Mouse (Mus musculus) kidney, postnatal 0 days (tissue): ENCODE results near the gene BC049715. TPM values are rescaled to one million over a fixed set of nuclear protein-coding genes. Genes with fewer than 3 reads are reported as not detected.

Source experiments
- ATAC-seq: fragments of 200-750 bp; cut with Nextera tagmentation; replicated peaks from 2 replicates; pipeline ENCODE4 v1.8.0; 2017; ENCODE audit warnings: low read depth, moderate number of reproducible peaks, moderate TSS enrichment, moderate library complexity; ENCODE audit not compliant: low FRiP score
- DNase-seq: peaks from one replicate; pipeline ENCODE4 v3.0.0-alpha.2; 2016; ENCODE audit warnings: low spot score
- H3K27ac ChIP-seq: fragments of 300-500 bp; sonication (generic); 2 replicates; pipeline ENCODE4 v1.5.1; 2014; ENCODE audit warnings: mild to moderate bottlenecking
- H3K27me3 ChIP-seq: fragments of 300-500 bp; sonication (generic); 2 replicates; pipeline ENCODE4 v1.6.1; 2014; ENCODE audit warnings: low read length, mixed read lengths; ENCODE audit not compliant: insufficient read depth
- H3K36me3 ChIP-seq: fragments of 300-500 bp; sonication (generic); 2 replicates; pipeline ENCODE4 v1.6.1; 2014; ENCODE audit warnings: low read length, mixed read lengths; ENCODE audit not compliant: insufficient read depth
- H3K4me1 ChIP-seq: fragments of 300-500 bp; sonication (generic); replicated peaks from 2 replicates; pipeline ENCODE4 v1.6.1; 2014; ENCODE audit warnings: antibody characterized with exemption, low read length, mixed read lengths; ENCODE audit not compliant: insufficient read depth
- H3K4me2 ChIP-seq: fragments of 300-500 bp; sonication (generic); 2 replicates; pipeline ENCODE4 v1.6.1; 2014; ENCODE audit warnings: mild to moderate bottlenecking, low read length, moderate library complexity, mixed read lengths
- H3K4me3 ChIP-seq: fragments of 300-500 bp; sonication (generic); replicated peaks from 2 replicates; pipeline ENCODE4 v1.5.1; 2014; ENCODE audit warnings: low read depth, low read length
- H3K9ac ChIP-seq: fragments of 300-500 bp; sonication (generic); 2 replicates; pipeline ENCODE4 v1.6.1; 2014; ENCODE audit warnings: low read depth, low read length
- H3K9me3 ChIP-seq: fragments of 300-500 bp; sonication (generic); replicated peaks from 2 replicates; pipeline ENCODE4 v1.6.1; 2016; ENCODE audit warnings: low read length, inconsistent platforms, mixed read lengths
- CTCF ChIP-seq: IDR thresholded peaks from 2 replicates; pipeline ENCODE4 v1.5.1; 2016; ENCODE audit warnings: antibody characterized with exemption, low read depth, mild to moderate bottlenecking, moderate library complexity
- WGBS: fragments of 180-500 bp; shearing (Covaris S2); extraction: QIAGEN DNeasy Blood & Tissue Kit; methylation state at CpG from one replicate; pipeline ENCODE4 v1.1.7; 2014; 5-methylcytosine and 5-hydroxymethylcytosine counted together
- polyA plus RNA-seq: library from polyadenylated mRNA; unstranded; fragments of >200 nt; fragmentation: Nextera tagmentation; extraction: Ambion mirVana; gene quantifications from 2 replicates; pipeline ENCODE4 v1.2.1, GENCODE M21; 2015

BC049715 gene
- polyA plus RNA-seq, 1 experiment from 2014 or later: 2.1 TPM

- Histone ChIP-seq H3K9me3 (no peaks in the 10 kb centered on the region), H3K4me1 (peaks cover 15% of the 10 kb centered on the region; the same call in 1 of the 2 replicates), H3K27me3 (no peaks in the 10 kb centered on the region), H3K4me3 (peak within 1 kb of the TSS; percentile 9; the same call in 1 of the 2 replicates), H3K27ac (peak within 1 kb of the TSS; percentile 83), H3K4me2 (peak within 1 kb of the TSS; percentile 40; the same call in 1 of the 2 replicates), H3K36me3 (no peaks in the 10 kb centered on the region), H3K9ac (peak within 1 kb of the TSS; percentile 32; the same call in 1 of the 2 replicates)
- 50% methylated on average over 18 of the region's 18 CpGs for WGBS
- DNase-seq: no peak
- no peak for TF ChIP-seq CTCF
- no peak for ATAC-seq
These were observed 29.9 kb downstream of the BC049715 start, which contains the start of gene Art4 for GRCm38 (mm10) chr6:136857186-136857872. TSS of gene Art4 (minus strand) at chr6:136857733.

- H3K27ac ChIP-seq: peak overlapping the region; percentile 83
- peak overlapping the region; percentile 9; the same call in 1 of the 2 replicates for H3K4me3 ChIP-seq
- H3K27me3 ChIP-seq: no peaks in the 10 kb centered on the region
- DNase-seq (peak; percentile 91), ATAC-seq (no peak)
- WGBS: 27% methylated on average over 11 of the region's 11 CpGs
- no peaks in the 10 kb centered on the region for H3K9me3 ChIP-seq
- TF ChIP-seq CTCF: no peak
- H3K4me2 ChIP-seq: peak overlapping the region; percentile 40; the same call in 1 of the 2 replicates
- H3K36me3 ChIP-seq: no peaks in the 10 kb centered on the region
- peaks cover 9% of the 10 kb centered on the region; the same call in 1 of the 2 replicates for H3K4me1 ChIP-seq
- 0 out of 2 replicates have a peak overlapping the region, but pooled peaks have one; percentile 32 for H3K9ac ChIP-seq
These were observed 30.4 kb downstream of the BC049715 start for GRCm38 (mm10) chr6:136857873-136858260.

- Histone ChIP-seq H3K4me2 (no peak overlapping the region), H3K9ac (no peak overlapping the region), H3K27ac (peak overlapping the region; percentile 64), H3K27me3 (no peaks in the 10 kb centered on the region), H3K4me1 (0 out of 2 replicates have a peak, but pooled peaks cover 8% of the 10 kb centered on the region), H3K4me3 (no peak overlapping the region), H3K36me3 (no peaks in the 10 kb centered on the region), H3K9me3 (no peaks in the 10 kb centered on the region)
- ATAC-seq (no peak), DNase-seq (no peak)
- TF ChIP-seq CTCF: no peak
- WGBS: 57% methylated on average over 8 of the region's 8 CpGs
These were observed 31.0 kb downstream of the BC049715 start for GRCm38 (mm10) chr6:136858420-136858819.

GRCm38 (mm10) chr6:136861020-136861419 lies 33.6 kb downstream of the BC049715 start:
- WGBS: 34% methylated on average over 9 of the region's 9 CpGs
- H3K9ac ChIP-seq: no peak overlapping the region
- H3K27ac ChIP-seq: no peak overlapping the region
- no peaks in the 10 kb centered on the region for H3K27me3 ChIP-seq
- no peaks in the 10 kb centered on the region for H3K36me3 ChIP-seq
- no peaks in the 10 kb centered on the region for H3K9me3 ChIP-seq
- DNase-seq (peak; percentile 94), ATAC-seq (0 out of 2 replicates have a peak, but pooled peaks have one; percentile 19)
- peak; percentile 97 for TF ChIP-seq CTCF
- H3K4me3 ChIP-seq: no peak overlapping the region
- 0 out of 2 replicates have a peak, but pooled peaks cover 8% of the 10 kb centered on the region for H3K4me1 ChIP-seq
- H3K4me2 ChIP-seq: no peak overlapping the region

GRCm38 (mm10) chr6:136865360-136865759 lies 37.9 kb downstream of the BC049715 start:
- ATAC-seq: no peak
- Histone ChIP-seq H3K4me1 (no peaks in the 10 kb centered on the region), H3K27me3 (no peaks in the 10 kb centered on the region), H3K36me3 (no peaks in the 10 kb centered on the region), H3K27ac (no peak overlapping the region), H3K9me3 (no peaks in the 10 kb centered on the region), H3K4me3 (no peak overlapping the region), H3K4me2 (no peak overlapping the region), H3K9ac (no peak overlapping the region)
- DNase-seq: no peak
- TF ChIP-seq CTCF: no peak
- WGBS: 90% methylated on average over 5 of the region's 5 CpGs

- H3K27ac ChIP-seq: 0 out of 2 replicates have a peak overlapping the region, but pooled peaks have one; percentile 22
- 62% methylated on average over 4 of the region's 4 CpGs for WGBS
- ATAC-seq: no peak
These were observed 38.7 kb downstream of the BC049715 start for GRCm38 (mm10) chr6:136866150-136866549.

More at GRCm38 (mm10) chr6:136866150-136866549, 38.7 kb downstream of the BC049715 start:
- Histone ChIP-seq H3K9me3 (no peaks in the 10 kb centered on the region), H3K27me3 (no peaks in the 10 kb centered on the region), H3K4me3 (no peak overlapping the region), H3K9ac (no peak overlapping the region), H3K36me3 (no peaks in the 10 kb centered on the region), H3K4me2 (no peak overlapping the region), H3K4me1 (no peaks in the 10 kb centered on the region)
- DNase-seq: peak; percentile 42
- TF ChIP-seq CTCF: no peak
